Comparison of ENCODE assay signal across 8 mouse cellular contexts in the genomic region with DNA sequence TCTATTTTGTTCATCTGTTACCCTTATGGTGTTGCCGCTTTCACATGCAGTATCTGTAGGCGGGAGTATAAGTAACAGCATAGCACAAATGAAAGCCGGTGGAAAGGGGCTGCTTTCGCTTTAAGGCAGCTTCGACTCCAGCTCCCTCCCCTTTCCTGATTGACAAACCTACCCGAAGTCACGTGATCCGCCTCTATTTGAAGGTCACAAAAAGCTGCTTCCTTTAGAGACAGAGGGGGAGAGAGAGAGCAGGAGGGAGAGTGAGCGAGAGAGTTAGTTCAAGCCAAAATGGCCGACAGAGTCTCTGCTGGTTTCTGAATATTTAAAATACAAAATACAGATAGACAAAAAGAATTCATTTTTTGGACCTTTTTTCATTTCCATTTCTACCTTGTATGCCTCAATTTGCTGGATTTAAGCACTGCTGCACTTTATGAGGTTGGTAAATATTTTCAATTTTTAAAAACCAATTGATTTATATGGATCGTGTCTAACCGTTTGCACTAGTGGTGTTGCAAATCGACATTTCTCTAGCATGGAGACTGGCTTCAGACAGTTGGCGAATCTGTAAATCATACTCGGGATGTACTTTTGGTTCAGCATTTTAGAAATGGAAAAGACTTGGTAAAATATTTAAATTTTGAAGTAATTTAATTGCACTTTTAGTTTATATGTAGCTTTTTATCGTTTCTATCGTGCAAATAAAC.
DNase-seq lines count a peak whose midpoint lies in the region; ATAC-seq lines count a peak whose summit lies in the region.

No protein-coding gene starts in this region.

- ATAC-seq in CD4-positive, CD25-positive, alpha-beta regulatory T cell, adult 4 months: peak; percentile 82
- ATAC-seq in heart, embryonic 14.5 days (ENCODE audit: insufficient number of reproducible peaks, insufficient read depth, low FRiP score, low read depth): peak; percentile 78
- peak; percentile 78 for ATAC-seq in liver, embryonic 13.5 days (ENCODE audit: low read depth)
- peak; percentile 89 for ATAC-seq in stomach, embryonic 16.5 days (ENCODE audit: insufficient read depth, low FRiP score)

- WGBS in heart, embryonic 14.5 days: under 1% methylated on average over 17 of the region's 17 CpGs
- under 1% methylated on average over 17 of the region's 17 CpGs for WGBS in liver, embryonic 13.5 days (ENCODE audit: insufficient replicate concordance)
- WGBS in stomach, embryonic 16.5 days: under 1% methylated on average over 17 of the region's 17 CpGs

- H3K27ac ChIP-seq in heart, embryonic 14.5 days (replicated peaks in 1 of 2; ENCODE audit: control insufficient read depth in 1 of 2, insufficient read depth in 1 of 2, low read depth in 2 of 2, low read length in 2 of 2): peak overlapping the region; percentile 88 to 93
- H3K27ac ChIP-seq in liver, embryonic 13.5 days: peak overlapping the region; percentile 95
- H3K27ac ChIP-seq in stomach, embryonic 16.5 days (ENCODE audit: low read length): peak overlapping the region; percentile 94

- peak overlapping the region; percentile 77 for H3K4me2 ChIP-seq in heart, embryonic 14.5 days (ENCODE audit: low read length)
- H3K4me2 ChIP-seq in liver, embryonic 13.5 days: peak overlapping the region; percentile 79
- peak overlapping the region; percentile 72 for H3K4me2 ChIP-seq in stomach, embryonic 16.5 days (ENCODE audit: low read depth, low read length)

- no peaks in the 10 kb centered on the region for H3K27me3 ChIP-seq in heart, embryonic 14.5 days (ENCODE audit: control insufficient read depth, insufficient read depth, low read length)
- H3K27me3 ChIP-seq in liver, embryonic 13.5 days: no peaks in the 10 kb centered on the region
- H3K27me3 ChIP-seq in stomach, embryonic 16.5 days (ENCODE audit: control insufficient read depth, insufficient read depth, low read length): no peaks in the 10 kb centered on the region

- no peaks in the 10 kb centered on the region for H3K9me3 ChIP-seq in heart, embryonic 14.5 days (ENCODE audit: control insufficient read depth, low read length)
- H3K9me3 ChIP-seq in liver, embryonic 13.5 days (replicated peaks): no peaks in the 10 kb centered on the region
- no peaks in the 10 kb centered on the region for H3K9me3 ChIP-seq in stomach, embryonic 16.5 days (replicated peaks; ENCODE audit: control insufficient read depth, low read length)

- H3K4me1 ChIP-seq in heart, embryonic 14.5 days (ENCODE audit: control insufficient read depth in 2 of 2, insufficient read depth in 2 of 2, low read length in 2 of 2): peaks cover 7 to 33% of the 10 kb centered on the region in 2 experiments
- peaks cover 41% of the 10 kb centered on the region for H3K4me1 ChIP-seq in liver, embryonic 13.5 days (replicated peaks)
- H3K4me1 ChIP-seq in stomach, embryonic 16.5 days (ENCODE audit: control insufficient read depth, insufficient read depth, low read length): peaks cover 23% of the 10 kb centered on the region

- peak overlapping the region; percentile 93 for H3K9ac ChIP-seq in heart, embryonic 14.5 days (ENCODE audit: low read length)
- peak overlapping the region; percentile 87 for H3K9ac ChIP-seq in liver, embryonic 13.5 days
- peak overlapping the region; percentile 78 for H3K9ac ChIP-seq in stomach, embryonic 16.5 days (ENCODE audit: low read length)

- no peaks in the 10 kb centered on the region for H3K36me3 ChIP-seq in heart, embryonic 14.5 days (ENCODE audit: control insufficient read depth, insufficient read depth, low read length)
- H3K36me3 ChIP-seq in liver, embryonic 13.5 days: no peaks in the 10 kb centered on the region
- H3K36me3 ChIP-seq in stomach, embryonic 16.5 days (ENCODE audit: control insufficient read depth, insufficient read depth, low read length): no peaks in the 10 kb centered on the region

- H3K4me3 ChIP-seq in heart, embryonic 14.5 days (ENCODE audit: control insufficient read depth in 1 of 2, insufficient read depth in 1 of 2, low read depth in 1 of 2, low read length in 2 of 2): peak overlapping the region; percentile 69 to 76; a peak in 3 of 4 replicates
- H3K4me3 ChIP-seq in liver, embryonic 13.5 days (replicated peaks): peak overlapping the region; percentile 74
- H3K4me3 ChIP-seq in stomach, embryonic 16.5 days (replicated peaks; ENCODE audit: low read length): peak overlapping the region; percentile 67

- DNase-seq in c-Kit-negative CD71-positive TER-119-positive erythroid progenitor cells, embryonic 14.5 days (ENCODE audit: low read depth, low spot score): peak; percentile 94
- peak; percentile 88 for DNase-seq in fibroblast of lung, adult 2 months (ENCODE audit: low read depth)
- DNase-seq in kidney, postnatal 14 days: peak; percentile 94
- DNase-seq in liver, embryonic 13.5 days: peak; percentile 90
- DNase-seq in neural tube, embryonic 10.5 days (ENCODE audit: extremely low spot score, low spot score): peak; percentile 83

Comparison
In these comparisons a context has a peak if more than half of its experiments do, and no peak if none do; other contexts are left out.
1. Peak in every context shown above with its lines: DNase-seq, ATAC-seq, H3K4me3 ChIP-seq and H3K27ac ChIP-seq.